Mouse (Mus musculus) MEL (cell line): ENCODE data around the gene Pi4kb. TPM values are rescaled to one million over a fixed set of nuclear protein-coding genes. Genes with fewer than 3 reads are reported as not detected.
A peak's percentile ranks its signal among the peaks of the same experiment; 100 is the strongest.

ENCODE experiments used
- DNase-seq: peaks from one replicate; pipeline ENCODE4 v3.0.0; 2011; ENCODE audit warnings: low read depth, low spot score
- H3K27ac ChIP-seq: 2 replicates; pipeline ENCODE4 v1.5.1; 2012; ENCODE audit warnings: low read depth, mild to moderate bottlenecking, control low read depth, low read length, moderate library complexity; ENCODE audit not compliant: control insufficient read depth
- H3K27me3 ChIP-seq, 2 experiments: fragments of 150-350 bp in 1 of 2; sonication (generic) in 1 of 2; 2 replicates each; pipeline ENCODE4 v1.6.1; 2012; ENCODE audit warnings: low read length in 2 of 2, mild to moderate bottlenecking in 2 of 2, improper control_type of control experiment in 1 of 2, moderate library complexity in 1 of 2; ENCODE audit not compliant: insufficient read depth in 2 of 2, control insufficient read depth in 1 of 2
- H3K36me3 ChIP-seq, 2 experiments: 2 replicates each; pipeline ENCODE4 v1.6.1; 2012 to 2014; ENCODE audit warnings: low read length in 2 of 2, improper control_type of control experiment in 1 of 2, inconsistent platforms in 1 of 2, mild to moderate bottlenecking in 1 of 2; ENCODE audit not compliant: insufficient read depth in 2 of 2, control insufficient read depth in 1 of 2
- H3K4me1 ChIP-seq, 2 experiments: fragments of 150-350 bp in 1 of 2; sonication (generic) in 1 of 2; 2 replicates each; pipeline ENCODE4 v1.6.1; 2012; ENCODE audit warnings: low read length in 2 of 2, improper control_type of control experiment in 1 of 2, mild to moderate bottlenecking in 1 of 2; ENCODE audit not compliant: insufficient read depth in 2 of 2, control insufficient read depth in 1 of 2
- H3K4me3 ChIP-seq, 2 experiments: fragments of 150-350 bp in 1 of 2; sonication (generic) in 1 of 2; 2 replicates each; pipeline ENCODE4 v1.5.1; 2012; ENCODE audit warnings: low read depth in 2 of 2, low read length in 2 of 2, mild to moderate bottlenecking in 2 of 2, moderate library complexity in 2 of 2, control low read depth in 1 of 2, improper control_type of control experiment in 1 of 2; ENCODE audit not compliant: control insufficient read depth in 1 of 2, insufficient read depth in 1 of 2
- H3K79me2 ChIP-seq: 2 replicates; pipeline ENCODE4 v1.6.1; 2012; ENCODE audit warnings: mild to moderate bottlenecking, low read length, moderate library complexity; ENCODE audit not compliant: control insufficient read depth, poor library complexity, insufficient read depth
- H3K9ac ChIP-seq: 2 replicates; pipeline ENCODE4 v1.6.1; 2012; ENCODE audit warnings: low read depth, mild to moderate bottlenecking, control low read depth, low read length, moderate library complexity; ENCODE audit not compliant: control insufficient read depth, poor library complexity, severe bottlenecking
- H3K9me3 ChIP-seq: fragments of 150-350 bp; sonication (generic); replicated peaks from 2 replicates; pipeline ENCODE4 v1.6.1; 2012; ENCODE audit warnings: mild to moderate bottlenecking, low read length, improper control_type of control experiment, moderate library complexity; ENCODE audit not compliant: insufficient read depth
- BHLHE40 ChIP-seq: IDR thresholded peaks from 2 replicates; pipeline ENCODE4 v1.6.1; 2012; ENCODE audit warnings: low read depth, mild to moderate bottlenecking, inconsistent platforms, low read length, improper control_type of control experiment, borderline replicate concordance
- CTCF ChIP-seq, 3 experiments: IDR thresholded peaks in 2 of 3; conservative IDR thresholded peaks in 1 of 3; 2 replicates each; pipeline ENCODE4 v1.5.1; 2011 to 2012; ENCODE audit warnings: low read length in 3 of 3, low read depth in 2 of 3, mild to moderate bottlenecking in 2 of 3, improper control_type of control experiment in 1 of 3, inconsistent platforms in 1 of 3, mixed read lengths in 1 of 3, moderate library complexity in 1 of 3; ENCODE audit not compliant: control insufficient read depth in 1 of 3, insufficient read depth in 1 of 3, poor library complexity in 1 of 3, severe bottlenecking in 1 of 3
- ELF1 ChIP-seq: IDR thresholded peaks from 2 replicates; pipeline ENCODE4 v1.6.1; 2014; ENCODE audit warnings: low read depth, mild to moderate bottlenecking, inconsistent platforms, low read length, improper control_type of control experiment, moderate library complexity
- EP300 ChIP-seq, 2 experiments: IDR thresholded peaks; 2 replicates each; pipeline ENCODE4 v1.6.1; 2011; ENCODE audit warnings: improper control_type of control experiment in 2 of 2, low read length in 2 of 2, low read depth in 1 of 2, mild to moderate bottlenecking in 1 of 2
- GATA1 ChIP-seq: IDR thresholded peaks from 2 replicates; pipeline ENCODE4 v1.6.1; 2011; ENCODE audit warnings: low read depth, low read length, improper control_type of control experiment
- HCFC1 ChIP-seq: IDR thresholded peaks from 2 replicates; pipeline ENCODE4 v1.6.1; 2012; ENCODE audit warnings: low read depth, mild to moderate bottlenecking, inconsistent platforms, low read length, improper control_type of control experiment, moderate library complexity
- KAT2A ChIP-seq: conservative IDR thresholded peaks from 2 replicates; pipeline ENCODE4 v1.6.1; 2012; ENCODE audit warnings: low read depth, low read length, improper control_type of control experiment, inconsistent platforms
- MAFK ChIP-seq: IDR thresholded peaks from 2 replicates; pipeline ENCODE4 v1.6.1; 2011; ENCODE audit warnings: low read depth, mild to moderate bottlenecking, low read length, improper control_type of control experiment, borderline replicate concordance
- MAX ChIP-seq: IDR thresholded peaks from 2 replicates; pipeline ENCODE4 v1.6.1; 2011; ENCODE audit warnings: low read length, improper control_type of control experiment
- MYC ChIP-seq: IDR thresholded peaks from 2 replicates; pipeline ENCODE4 v1.6.1; 2011; ENCODE audit warnings: low read depth, mild to moderate bottlenecking, low read length, improper control_type of control experiment, moderate library complexity
- NRF1 ChIP-seq: IDR thresholded peaks from 2 replicates; pipeline ENCODE4 v1.6.1; 2014; ENCODE audit warnings: low read depth, mild to moderate bottlenecking, inconsistent platforms, low read length, improper control_type of control experiment, moderate library complexity; ENCODE audit not compliant: poor library complexity, insufficient read depth, severe bottlenecking
- POLR2AphosphoS2 ChIP-seq: IDR thresholded peaks from 2 replicates; pipeline ENCODE4 v1.6.1; 2011; ENCODE audit warnings: low read length, improper control_type of control experiment
- POLR2AphosphoS5 ChIP-seq: IDR thresholded peaks from 2 replicates; pipeline ENCODE4 v1.6.1; 2012; ENCODE audit warnings: low read depth, borderline replicate concordance, mild to moderate bottlenecking, inconsistent platforms, low read length, moderate library complexity, mixed read lengths
- RCOR1 ChIP-seq: IDR thresholded peaks from 2 replicates; pipeline ENCODE4 v1.6.1; 2012; ENCODE audit warnings: low read depth, mild to moderate bottlenecking, inconsistent platforms, low read length, improper control_type of control experiment
- SMC3 ChIP-seq: IDR thresholded peaks from 2 replicates; pipeline ENCODE4 v1.6.1; 2011; ENCODE audit warnings: low read depth, low read length, improper control_type of control experiment
- TAL1 ChIP-seq: IDR thresholded peaks from 2 replicates; pipeline ENCODE4 v1.6.1; 2012; ENCODE audit warnings: mild to moderate bottlenecking, inconsistent platforms, low read length, moderate library complexity, mixed read lengths
- USF1 ChIP-seq: IDR thresholded peaks from 2 replicates; pipeline ENCODE4 v1.6.1; 2014; ENCODE audit warnings: low read depth, mild to moderate bottlenecking, inconsistent platforms, low read length, improper control_type of control experiment, moderate library complexity
- ZKSCAN1 ChIP-seq: IDR thresholded peaks from 2 replicates; pipeline ENCODE4 v1.6.1; 2012; ENCODE audit warnings: low read depth, mild to moderate bottlenecking, inconsistent platforms, low read length, improper control_type of control experiment, moderate library complexity
- ZMIZ1 ChIP-seq: IDR thresholded peaks from 2 replicates; pipeline ENCODE4 v1.6.1; 2012; ENCODE audit warnings: low read depth, mild to moderate bottlenecking, inconsistent platforms, low read length, improper control_type of control experiment, moderate library complexity
- polyA plus RNA-seq, 2 experiments: library from polyadenylated mRNA; stranded (reverse) in 1 of 2; unstranded in 1 of 2; fragments of >175 nt in 1 of 2; fragments of >200 nt in 1 of 2; gene quantifications; 2 replicates each; pipeline versions ENCODE4 v1.2.1 to v1.2.4; 2012; ENCODE audit warnings: low replicate concordance in 2 of 2, low read depth in 1 of 2; ENCODE audit not compliant: insufficient read length in 2 of 2, insufficient read depth in 1 of 2, missing spikeins in 1 of 2
- total RNA-seq: library from RNA; depleted of rRNA; stranded (reverse); fragments of 300-350 nt; gene quantifications from 2 replicates; pipeline ENCODE4 v1.2.3, GENCODE M21; 2012

The Pi4kb gene
- total and polyA plus RNA-seq, 3 experiments: 45.0 to 56.7 TPM; not detected in 1

GRCm38 (mm10) chr3:95042166-95042837, 67.8 kb downstream of the Pi4kb start, which contains the start of gene Psmd4:
Psmd4 (minus strand) TSS chr3:95042614.
- Histone ChIP-seq H3K27me3 (no peaks in the 10 kb centered on the region), H3K79me2 (peaks cover 46% of the 10 kb centered on the region), H3K36me3 (peaks cover 17 to 59% of the 10 kb centered on the region in 2 experiments), H3K4me3 (peak within 1 kb of the TSS; percentile 77 to 80), H3K9me3 (no peaks in the 10 kb centered on the region), H3K4me1 (peaks cover 22 to 41% of the 10 kb centered on the region in 2 experiments), H3K9ac (peak within 1 kb of the TSS; percentile 81), H3K27ac (peak within 1 kb of the TSS; percentile 88)
- TF ChIP-seq KAT2A: no peak
- no peak for TF ChIP-seq MYC
- peak; percentile 100 for DNase-seq

DNA sequence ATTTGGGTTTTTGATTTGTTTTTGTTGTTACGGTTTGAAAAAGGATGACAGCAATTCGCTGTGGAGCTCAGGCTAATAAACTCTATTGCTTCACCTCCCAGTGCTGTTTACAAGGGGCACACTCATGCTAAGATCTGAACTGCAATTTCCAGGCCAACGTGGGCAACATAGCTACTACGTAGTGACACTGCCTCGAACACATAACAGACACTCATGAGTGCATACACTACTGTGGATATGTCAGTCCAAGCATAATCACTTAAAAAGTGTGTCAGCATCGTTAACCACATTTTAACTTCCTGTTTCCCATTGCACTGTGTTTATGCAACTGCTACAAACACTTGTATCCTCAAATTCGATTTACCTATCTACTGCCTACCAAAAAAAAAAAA, 68.3 kb downstream of the Pi4kb start:
- TF ChIP-seq KAT2A (no peak), RCOR1 (no peak), TAL1 (peak; percentile 46; the same call in 1 of the 2 replicates), POLR2AphosphoS5 (peak; percentile 92; the same call in 1 of the 2 replicates)
- TF ChIP-seq, all 39 proteins: peak for 2
- H3K79me2 ChIP-seq: peaks cover 42% of the 10 kb centered on the region
- H3K27ac ChIP-seq: peak overlapping the region; percentile 88
- H3K9me3 ChIP-seq: no peaks in the 10 kb centered on the region
- peak overlapping the region; percentile 69 for H3K9ac ChIP-seq
- no peaks in the 10 kb centered on the region for H3K27me3 ChIP-seq
- peaks cover 22 to 46% of the 10 kb centered on the region in 2 experiments for H3K4me1 ChIP-seq
- H3K36me3 ChIP-seq: peaks cover 16 to 58% of the 10 kb centered on the region in 2 experiments
- peak overlapping the region; percentile 53 to 60 for H3K4me3 ChIP-seq
- DNase-seq: peak; percentile 96

DNA sequence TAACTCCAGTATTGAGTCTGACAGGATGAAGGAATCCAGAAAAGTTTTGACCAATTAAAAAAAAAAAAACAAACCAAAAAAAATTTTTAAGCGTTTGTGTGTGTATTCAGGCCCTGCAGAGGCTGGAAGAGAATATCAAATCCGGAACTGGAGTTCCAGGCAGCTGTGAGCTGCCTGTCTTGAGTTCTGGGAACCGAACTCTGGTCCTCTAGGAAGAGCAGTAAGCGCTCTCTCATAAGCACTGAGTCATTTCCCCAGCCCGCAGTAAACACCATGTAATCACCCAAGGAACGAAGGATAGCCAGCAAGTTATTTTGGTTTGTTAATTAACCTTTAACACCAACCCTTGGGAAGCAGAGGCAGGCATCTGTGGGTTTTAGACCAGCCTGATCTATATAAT, 68.7 kb downstream of the Pi4kb start:
- no peaks in the 10 kb centered on the region for H3K9me3 ChIP-seq
- peak; percentile 84 for DNase-seq
- peaks cover 38% of the 10 kb centered on the region for H3K79me2 ChIP-seq
- H3K27ac ChIP-seq: peak overlapping the region; percentile 88
- H3K27me3 ChIP-seq: no peaks in the 10 kb centered on the region
- H3K4me3 ChIP-seq: peak overlapping the region; percentile 7 to 53
- peak overlapping the region; percentile 69 for H3K9ac ChIP-seq
- peaks cover 12 to 54% of the 10 kb centered on the region in 2 experiments for H3K36me3 ChIP-seq
- no peak for TF ChIP-seq ZKSCAN1
- no peak for TF ChIP-seq KAT2A
- no peak for TF ChIP-seq ELF1
- TF ChIP-seq EP300 (IDR thresholded peaks at IDR 0.05; ENCODE audit: low read depth in 1 of 2, low read length in 2 of 2): no peak
- no peak for TF ChIP-seq ZMIZ1
- no peak for TF ChIP-seq USF1
- TF ChIP-seq RCOR1: no peak
- TF ChIP-seq GATA1: no peak
- TF ChIP-seq BHLHE40: no peak
- TF ChIP-seq TAL1: no peak
- no peak for TF ChIP-seq SMC3
- no peak for TF ChIP-seq HCFC1
- no peak for TF ChIP-seq POLR2AphosphoS2
- TF ChIP-seq MAFK: no peak
- no peak for TF ChIP-seq CTCF (IDR thresholded peaks at IDR 0.05 in 2 of 3, conservative IDR thresholded peaks at IDR 0.05 in 1 of 3; ENCODE audit: control insufficient read depth in 1 of 3, insufficient read depth in 1 of 3, low read depth in 2 of 3, low read length in 3 of 3, poor library complexity in 1 of 3, severe bottlenecking in 1 of 3)
- no peak for TF ChIP-seq NRF1
- no peak for TF ChIP-seq MAX
- H3K4me1 ChIP-seq: peaks cover 22 to 46% of the 10 kb centered on the region in 2 experiments
